Mouse (Mus musculus) forebrain, postnatal 0 days (tissue): Measurements from ENCODE around the gene Ppme1. TPM values are rescaled to one million over a fixed set of nuclear protein-coding genes. Genes with fewer than 3 reads are reported as not detected.

ENCODE experiments used
- ATAC-seq: fragments of 200-750 bp; cut with Nextera tagmentation; 2 replicates; pipeline ENCODE4 v1.8.0; 2017; ENCODE audit warnings: mild to moderate bottlenecking, moderate library complexity
- DNase-seq: peaks from one replicate; pipeline ENCODE4 v3.0.0-alpha.2; 2015
- H3K27ac ChIP-seq: fragments of 300-500 bp; sonication (generic); 2 replicates; pipeline ENCODE4 v1.5.1; 2014; ENCODE audit warnings: low read depth, mild to moderate bottlenecking, antibody characterized with exemption, low read length, moderate library complexity, mixed read lengths
- H3K27me3 ChIP-seq: fragments of 300-500 bp; sonication (generic); 2 replicates; pipeline ENCODE4 v1.6.1; 2014; ENCODE audit warnings: mild to moderate bottlenecking, low read length, mixed read lengths; ENCODE audit not compliant: insufficient read depth
- H3K36me3 ChIP-seq: fragments of 300-500 bp; sonication (generic); 2 replicates; pipeline ENCODE4 v1.6.1; 2014; ENCODE audit warnings: mild to moderate bottlenecking, moderate library complexity; ENCODE audit not compliant: insufficient read depth
- H3K4me1 ChIP-seq: fragments of 300-500 bp; sonication (generic); 2 replicates; pipeline ENCODE4 v1.6.1; 2014; ENCODE audit warnings: antibody characterized with exemption; ENCODE audit not compliant: insufficient read depth
- H3K4me2 ChIP-seq: fragments of 300-500 bp; sonication (generic); 2 replicates; pipeline ENCODE4 v1.6.1; 2014; ENCODE audit warnings: low read depth, mild to moderate bottlenecking, moderate library complexity
- H3K4me3 ChIP-seq: fragments of 300-500 bp; sonication (generic); 2 replicates; pipeline ENCODE4 v1.5.1; 2014; ENCODE audit warnings: low read depth, low read length, mixed read lengths
- H3K9ac ChIP-seq: fragments of 300-500 bp; sonication (generic); 2 replicates; pipeline ENCODE4 v1.6.1; 2014; ENCODE audit warnings: mild to moderate bottlenecking
- H3K9me3 ChIP-seq: fragments of 300-500 bp; sonication (generic); 2 replicates; pipeline ENCODE4 v1.6.1; 2016; ENCODE audit warnings: low read length
- CTCF ChIP-seq: sonication (generic); IDR thresholded peaks from 2 replicates; pipeline ENCODE4 v1.5.1; 2016; ENCODE audit warnings: antibody characterized with exemption, control low read depth, low read depth
- WGBS: fragments of 180-500 bp; shearing (Covaris S2); extraction: QIAGEN DNeasy Blood & Tissue Kit; methylation state at CpG from one replicate; pipeline ENCODE4 v1.1.7; 2014; 5-methylcytosine and 5-hydroxymethylcytosine counted together
- polyA plus RNA-seq: library from polyadenylated mRNA; unstranded; fragments of >200 nt; fragmentation: Nextera tagmentation; extraction: Ambion mirVana; gene quantifications from 2 replicates; pipeline ENCODE4 v1.2.1, GENCODE M21; 2015
- total RNA-seq: library from RNA; depleted of rRNA; stranded (reverse); fragments of >200 nt; gene quantifications from 2 replicates; pipeline ENCODE4 v1.2.3, GENCODE M21; 2014; rRNA removed

Ppme1 gene
- 114 and 122 TPM in 2 replicates for total RNA-seq
- 142 and 155 TPM in 2 replicates for polyA plus RNA-seq

- no peaks in the 10 kb centered on the region for H3K27me3 ChIP-seq
- H3K4me2 ChIP-seq: peak within 1 kb of the TSS; percentile 74
- WGBS: 2% methylated on average over 54 of the region's 54 CpGs
- peak within 1 kb of the TSS; percentile 84 for H3K27ac ChIP-seq
- ATAC-seq (peak; percentile 99), DNase-seq (peak; percentile 99)
- H3K9me3 ChIP-seq: no peaks in the 10 kb centered on the region
- TF ChIP-seq CTCF: peak; percentile 86
- peaks cover 21% of the 10 kb centered on the region for H3K4me1 ChIP-seq
- H3K36me3 ChIP-seq: 0 out of 2 replicates have a peak, but pooled peaks cover 3% of the 10 kb centered on the region
- peak within 1 kb of the TSS; percentile 78 for H3K9ac ChIP-seq
- peak within 1 kb of the TSS; percentile 82 for H3K4me3 ChIP-seq
These were observed at the start of gene Ppme1, which contains the start of gene C2cd3 for GRCm38 (mm10) chr7:100371495-100372451. Gene Ppme1 (minus strand): TSS chr7:100372307. Gene C2cd3 (plus strand): TSS chr7:100372233.

DNA sequence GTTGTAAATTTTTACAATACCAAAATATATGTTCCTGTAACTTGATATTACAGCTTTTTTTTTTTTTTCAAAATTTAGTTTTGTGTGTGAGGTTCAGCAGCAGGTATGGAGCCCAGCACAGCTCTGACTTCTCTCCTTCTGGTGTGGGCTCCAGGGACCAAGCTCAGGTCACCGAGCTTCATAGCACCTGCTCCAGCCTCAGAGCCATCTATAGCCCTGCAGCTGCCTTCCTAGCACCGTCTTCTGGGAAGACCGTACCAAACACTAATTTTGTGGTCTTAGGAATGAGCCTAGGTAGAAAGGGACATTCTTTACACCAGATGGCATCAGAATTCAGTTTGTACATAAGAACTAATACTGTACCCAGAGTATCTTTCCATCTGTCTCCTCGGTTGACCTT, 36.6 kb upstream of the Ppme1 start:
- Histone ChIP-seq H3K27ac (no peak overlapping the region), H3K4me1 (no peaks in the 10 kb centered on the region), H3K4me3 (no peak overlapping the region), H3K9me3 (no peaks in the 10 kb centered on the region), H3K4me2 (no peak overlapping the region), H3K27me3 (no peaks in the 10 kb centered on the region), H3K9ac (no peak overlapping the region), H3K36me3 (peaks cover 59% of the 10 kb centered on the region)
- WGBS: 96% methylated on average over 4 of the region's 4 CpGs
- no peak for TF ChIP-seq CTCF
- no peak for DNase-seq
- ATAC-seq: no peak

- whole genome bisulfite sequencing: 95% methylated on average over 5 of the region's 5 CpGs
- Histone ChIP-seq H3K9ac (no peak overlapping the region), H3K4me1 (no peaks in the 10 kb centered on the region), H3K36me3 (peaks cover 53% of the 10 kb centered on the region), H3K4me2 (no peak overlapping the region), H3K27ac (no peak overlapping the region), H3K9me3 (no peaks in the 10 kb centered on the region), H3K27me3 (no peaks in the 10 kb centered on the region), H3K4me3 (no peak overlapping the region)
- no peak for TF ChIP-seq CTCF
- ATAC-seq: no peak
- DNase-seq: no peak
These were observed 35.6 kb upstream of the Ppme1 start for GRCm38 (mm10) chr7:100407677-100408076.

DNA sequence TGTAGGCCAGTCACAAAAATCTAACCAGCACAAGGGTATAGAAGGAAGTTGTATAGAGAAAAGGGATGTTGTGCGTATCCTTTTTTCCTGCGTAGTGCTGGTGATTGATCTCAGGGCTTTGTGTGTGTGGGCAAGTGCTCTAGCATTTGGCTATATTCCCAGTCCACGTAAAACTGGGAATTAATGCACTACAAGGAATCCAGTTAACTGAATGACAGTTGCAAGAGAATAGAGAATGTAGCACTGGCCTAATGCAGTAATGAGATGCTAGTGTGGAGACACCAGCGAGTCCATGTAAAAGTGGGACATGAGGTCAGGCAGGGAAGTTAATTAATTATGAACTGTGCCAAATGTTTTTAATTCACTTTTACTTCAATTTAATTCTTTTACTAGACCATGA, 30.6 kb upstream of the Ppme1 start:
- Histone ChIP-seq H3K4me1 (no peaks in the 10 kb centered on the region), H3K36me3 (peaks cover 35% of the 10 kb centered on the region), H3K4me3 (no peak overlapping the region), H3K4me2 (no peak overlapping the region), H3K9ac (no peak overlapping the region), H3K27me3 (no peaks in the 10 kb centered on the region), H3K9me3 (no peaks in the 10 kb centered on the region), H3K27ac (no peak overlapping the region)
- 20% methylated on average over 4 of the region's 4 CpGs for WGBS
- no peak for TF ChIP-seq CTCF
- DNase-seq (no peak), ATAC-seq (no peak)

DNA sequence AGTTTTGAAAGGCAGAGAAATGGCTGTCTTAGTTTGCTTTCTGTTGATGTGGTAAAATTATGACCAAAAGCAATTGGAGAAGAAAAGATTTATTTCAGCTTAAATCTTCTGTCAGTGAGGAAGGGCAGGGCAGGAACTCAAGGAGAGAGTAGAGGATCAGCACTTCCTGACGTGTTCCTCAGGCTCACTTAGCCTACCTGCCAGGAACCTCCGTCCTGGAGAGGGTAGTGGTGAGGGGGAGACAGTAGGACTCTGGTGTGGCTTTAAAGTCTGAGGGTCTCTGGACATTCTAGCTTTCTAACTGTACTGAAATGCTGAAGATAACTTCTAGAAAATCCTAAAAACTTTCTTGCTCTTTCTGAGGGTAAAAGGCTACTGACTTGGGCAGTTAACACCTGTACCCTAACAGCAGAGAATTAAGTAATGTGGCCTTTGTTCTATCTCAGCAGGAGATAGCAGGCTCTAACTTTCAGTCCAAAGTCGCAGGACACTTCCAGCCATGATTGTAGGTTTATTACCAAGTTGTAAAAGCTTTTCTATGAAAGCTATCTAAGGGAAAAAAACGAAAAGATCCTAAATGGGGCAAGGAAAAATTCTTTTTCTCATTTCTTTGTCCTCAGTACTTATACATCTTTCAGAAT, 28.9 kb upstream of the Ppme1 start:
- Histone ChIP-seq H3K9ac (no peak overlapping the region), H3K4me2 (no peak overlapping the region), H3K4me1 (no peaks in the 10 kb centered on the region), H3K9me3 (no peaks in the 10 kb centered on the region), H3K27me3 (no peaks in the 10 kb centered on the region), H3K4me3 (no peak overlapping the region), H3K36me3 (peaks cover 33% of the 10 kb centered on the region), H3K27ac (no peak overlapping the region)
- DNase-seq: no peak
- TF ChIP-seq CTCF: no peak
- no peak for ATAC-seq
- WGBS: 75% methylated on average over 4 of the region's 4 CpGs

DNA sequence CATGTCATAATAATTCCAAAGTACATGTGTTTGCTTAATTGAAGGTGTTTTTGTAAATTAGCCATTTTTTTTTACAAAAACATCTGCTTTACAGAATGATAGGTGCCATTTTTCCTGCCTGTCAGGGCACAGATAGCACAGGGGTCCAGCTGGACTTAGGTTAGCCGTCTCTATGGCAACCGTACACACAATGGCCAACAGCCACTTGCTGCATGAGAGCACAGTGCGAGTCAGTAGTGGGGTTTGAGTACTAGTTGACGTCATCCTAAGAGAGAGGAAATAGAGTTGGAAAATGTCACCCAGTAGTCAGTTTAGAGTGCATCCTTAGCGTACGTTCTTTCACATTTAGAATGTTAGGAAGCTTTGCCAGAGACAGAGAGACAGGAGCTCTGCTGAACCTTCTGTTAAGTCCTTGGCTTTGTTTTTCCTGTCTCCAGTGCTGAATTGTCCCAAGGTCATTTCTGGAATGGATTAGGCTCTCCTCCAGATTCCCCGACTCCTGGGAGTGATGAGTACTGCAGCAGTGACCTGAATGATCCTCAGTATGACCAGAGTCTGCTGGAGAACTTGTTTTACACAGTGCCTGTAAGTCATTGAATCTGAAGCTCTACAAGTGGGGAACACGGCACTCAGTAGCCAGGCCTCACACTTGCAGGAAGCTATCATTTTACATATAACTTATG, 27.3 kb upstream of the Ppme1 start:
- Histone ChIP-seq H3K4me2 (no peak overlapping the region), H3K36me3 (peaks cover 30% of the 10 kb centered on the region), H3K27me3 (no peaks in the 10 kb centered on the region), H3K9ac (no peak overlapping the region), H3K9me3 (no peaks in the 10 kb centered on the region), H3K4me3 (no peak overlapping the region), H3K4me1 (no peaks in the 10 kb centered on the region), H3K27ac (no peak overlapping the region)
- TF ChIP-seq CTCF: no peak
- peak; percentile 2 for DNase-seq
- WGBS: 48% methylated on average over 8 of the region's 8 CpGs
- ATAC-seq: peak; percentile 72
